Mouse (Mus musculus) brain, embryonic 14.5 days (tissue): ENCODE measurements around the gene Bricd5.

Experiments used
- CTCF ChIP-seq: fragments of 200-500 bp; IDR thresholded peaks from 2 replicates; pipeline ENCODE4 v1.5.1; 2012; ENCODE audit warnings: inconsistent platforms, mild to moderate bottlenecking, moderate library complexity, borderline replicate concordance; ENCODE audit not compliant: insufficient read depth, insufficient read length; ENCODE audit errors: extremely low read depth
- POLR2A ChIP-seq: fragments of 200-500 bp; IDR thresholded peaks from 2 replicates; pipeline ENCODE4 v1.6.1; 2012; ENCODE audit warnings: mild to moderate bottlenecking, inconsistent platforms, borderline replicate concordance; ENCODE audit not compliant: poor library complexity, insufficient read depth, insufficient read length, severe bottlenecking; ENCODE audit errors: extremely low read depth

- TF ChIP-seq CTCF (no peak), POLR2A (no peak)
These were observed 5.7 kb downstream of the Bricd5 start for GRCm38 (mm10) chr17:24479431-24479830.
